Mouse (Mus musculus): ENCODE measurements around the gene Taar2.

Taar2 gene

DNA sequence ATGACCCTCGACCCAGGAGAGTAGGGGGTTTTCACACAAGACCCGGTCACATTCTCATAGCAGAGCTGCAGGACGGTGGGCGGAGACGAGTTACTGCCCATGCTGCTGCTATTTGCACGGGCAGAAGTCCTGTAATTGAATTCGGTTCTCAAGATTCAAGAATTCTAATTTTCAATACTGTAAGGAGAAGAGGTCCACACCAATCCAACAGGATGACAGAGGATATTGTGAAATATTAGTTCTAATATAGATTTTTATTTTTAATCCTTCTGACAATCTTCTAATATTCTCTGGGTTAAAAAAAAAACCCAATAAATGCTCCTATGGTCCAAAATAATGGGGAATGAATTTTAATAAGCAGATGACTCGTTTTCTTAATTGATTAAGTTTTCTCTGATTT is 47.2 kb downstream of the Taar2 start, which contains the start of gene Taar6:
Gene Taar6, minus strand, starts transcription at position 101 of the 400 bp plus-strand sequence.
- DNase-seq (ENCODE audit: low read depth) = no peak

DNA sequence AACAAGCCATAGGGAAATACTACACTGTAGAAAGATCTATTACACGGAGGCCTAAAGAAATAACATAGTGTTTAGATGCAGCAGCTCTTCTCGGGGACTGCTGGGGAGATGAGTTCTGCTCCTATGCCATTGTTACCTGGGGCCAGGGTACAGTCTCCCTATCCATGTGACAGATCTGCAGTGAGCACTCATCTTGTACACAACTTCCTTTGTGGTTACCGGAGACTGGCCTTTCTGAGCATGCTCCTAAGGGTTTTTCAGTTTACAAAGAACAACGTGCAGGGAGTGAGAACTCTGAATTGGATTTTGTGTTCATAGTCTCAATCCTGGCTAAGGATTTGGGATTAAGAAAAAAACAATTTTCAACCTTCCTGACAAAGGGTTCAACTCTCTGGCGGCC is 48.0 kb downstream of the Taar2 start:
- no peak for DNase-seq (ENCODE audit: low read depth)

Data from c-Kit-positive CD71-negative TER-119-negative erythroid progenitor cells, embryonic 14.5 days (primary cell).